Mouse (Mus musculus) gastrocnemius, postnatal 4 days (tissue): ENCODE data around the gene Hist2h2ab. TPM values are rescaled to one million over a fixed set of nuclear protein-coding genes. Genes with fewer than 3 reads are reported as not detected.
"Not testable (repeated sequence)": the region's sequence is repeated elsewhere in the genome, so short reads cannot be mapped to it uniquely, and the experiment has no call there.

Experiments
- DNase-seq, 2 experiments: peaks; one replicate each; pipeline ENCODE4 v3.0.0; 2021 to 2022; ENCODE audit warnings: low spot score in 2 of 2, mixed read lengths in 2 of 2
- total RNA-seq, 2 experiments: library from RNA; stranded (reverse); gene quantifications; 2 replicates each; pipeline ENCODE4 v1.2.3; 2021

Gene Hist2h2ab
- total RNA-seq, 2 experiments from 2014 or later: 15.6 TPM

- no peak for DNase-seq
Measured at GRCm38 (mm10) chr3:96236834-96237334, 17.2 kb downstream of the Hist2h2ab start.

- DNase-seq: no peak
Measured at GRCm38 (mm10) chr3:96237335-96237903, 17.8 kb downstream of the Hist2h2ab start.

GRCm38 (mm10) chr3:96237904-96238511, 18.3 kb downstream of the Hist2h2ab start:
- no peak for DNase-seq

GRCm38 (mm10) chr3:96238954-96239793, 19.5 kb downstream of the Hist2h2ab start, which contains the start of gene Hist2h3c2:
Gene Hist2h3c2 (minus strand): TSS chr3:96239127.
- DNase-seq: peak in 1 of 2 experiments; percentile 41

GRCm38 (mm10) chr3:96239949-96240798, 20.5 kb downstream of the Hist2h2ab start, which contains the start of gene Hist2h2aa2:
Gene Hist2h2aa2 (minus strand): TSS chr3:96240276.
- DNase-seq: peak; percentile 82 to 94

- DNase-seq: no peak
Measured at GRCm38 (mm10) chr3:96240799-96241197, 21.1 kb downstream of the Hist2h2ab start.

- DNase-seq: no peak
Measured at GRCm38 (mm10) chr3:96243921-96244572, 24.4 kb downstream of the Hist2h2ab start.

- peak; percentile 65 to 81 for DNase-seq
Measured at GRCm38 (mm10) chr3:96245003-96245886, 25.6 kb downstream of the Hist2h2ab start, which contains the start of gene Hist2h2aa1. Gene Hist2h2aa1 (plus strand): TSS chr3:96245497.

GRCm38 (mm10) chr3:96246018-96246417, 26.4 kb downstream of the Hist2h2ab start:
- not testable (repeated sequence) for DNase-seq

- DNase-seq: not testable (repeated sequence)
Measured at GRCm38 (mm10) chr3:96246427-96246856, 26.8 kb downstream of the Hist2h2ab start, which contains the start of gene Hist2h3c1. Gene Hist2h3c1 (plus strand): TSS chr3:96246685.

GRCm38 (mm10) chr3:96247356-96248140, 27.9 kb downstream of the Hist2h2ab start:
- no peak for DNase-seq

GRCm38 (mm10) chr3:96248141-96249033, 28.7 kb downstream of the Hist2h2ab start:
- DNase-seq: no peak

- no peak for DNase-seq
Measured at GRCm38 (mm10) chr3:96249034-96249345, 29.3 kb downstream of the Hist2h2ab start.

- no peak for DNase-seq
Measured at GRCm38 (mm10) chr3:96250890-96251289, 31.2 kb downstream of the Hist2h2ab start.

- DNase-seq: no peak
Measured at GRCm38 (mm10) chr3:96251787-96252186, 32.1 kb downstream of the Hist2h2ab start.

- DNase-seq: no peak
Measured at GRCm38 (mm10) chr3:96254683-96255355, 35.2 kb downstream of the Hist2h2ab start.
